ENCODE assay signal across 25 mouse cellular contexts in the genomic region with DNA sequence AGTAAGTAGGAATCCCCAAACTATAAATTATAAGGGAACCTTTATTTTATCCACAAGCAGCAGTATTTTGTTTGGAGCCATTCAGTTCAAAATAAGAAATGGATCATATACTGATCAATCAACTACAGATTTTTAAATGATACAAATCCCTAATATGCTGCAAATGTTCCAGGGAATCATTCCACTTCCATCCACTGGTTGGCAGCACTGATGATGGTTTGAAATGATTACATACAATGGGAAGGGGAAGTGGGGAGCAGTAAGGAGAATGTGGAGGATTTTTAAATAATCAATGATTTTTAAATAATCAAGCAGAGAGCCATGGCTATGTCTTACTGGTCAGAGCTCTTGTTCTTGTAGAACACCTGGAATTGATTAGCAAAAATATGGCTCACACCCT.
DNase-seq lines count a peak whose midpoint lies in the region; ATAC-seq and TF ChIP-seq lines count a peak whose summit lies in the region.
"Had no signal": no experiment of that assay in that cellular context is flagged by ENCODE, and none has a peak within 500 bp of the region (broad histone marks: within the 10 kb centered on the region; RNA-seq: fewer than 3 reads in every experiment).

No protein-coding gene starts in this region.

- no peaks in the 10 kb centered on the region for H3K4me1 ChIP-seq in intestine, postnatal 0 days (replicated peaks; ENCODE audit: control insufficient read depth, insufficient read depth, low read length)
- H3K4me1 ChIP-seq in intestine, embryonic 16.5 days (ENCODE audit: control insufficient read depth, insufficient read depth, low read length) = no peaks in the 10 kb centered on the region
- H3K4me1 ChIP-seq: embryonic facial prominence, embryonic 10.5 days; embryonic facial prominence, embryonic 13.5 days; forebrain, embryonic 12.5 days; hindbrain, embryonic 13.5 days had no signal

- no peak overlapping the region for H3K27ac ChIP-seq in intestine, postnatal 0 days (ENCODE audit: low read depth, low read length)
- H3K27ac ChIP-seq in intestine, embryonic 16.5 days (ENCODE audit: low read length) = no peak overlapping the region
- no peak overlapping the region for H3K27ac ChIP-seq in left cerebral cortex, adult 2 months
- H3K27ac ChIP-seq: embryonic facial prominence, embryonic 10.5 days; embryonic facial prominence, embryonic 13.5 days; forebrain, embryonic 12.5 days; gastrocnemius, adult 2 months; hindbrain, embryonic 13.5 days had no signal

- no peaks in the 10 kb centered on the region for H3K36me3 ChIP-seq in intestine, postnatal 0 days (ENCODE audit: control insufficient read depth, insufficient read depth)
- H3K36me3 ChIP-seq in intestine, embryonic 16.5 days (ENCODE audit: control insufficient read depth, insufficient read depth, low read length) = no peaks in the 10 kb centered on the region
- H3K36me3 ChIP-seq: embryonic facial prominence, embryonic 10.5 days; embryonic facial prominence, embryonic 13.5 days; forebrain, embryonic 12.5 days; hindbrain, embryonic 13.5 days had no signal

- no peaks in the 10 kb centered on the region for H3K9me3 ChIP-seq in intestine, postnatal 0 days (ENCODE audit: control insufficient read depth)
- H3K9me3 ChIP-seq in intestine, embryonic 16.5 days (ENCODE audit: control insufficient read depth, low read length) = no peaks in the 10 kb centered on the region
- H3K9me3 ChIP-seq: embryonic facial prominence, embryonic 10.5 days; embryonic facial prominence, embryonic 13.5 days; forebrain, embryonic 12.5 days; hindbrain, embryonic 13.5 days had no signal

- intact Hi-C loops in left cerebral cortex, adult 2 months (cut with DNase I) = no loop called here

- ATAC-seq in intestine, postnatal 0 days = no peak
- no peak for ATAC-seq in intestine, embryonic 16.5 days
- ATAC-seq: activated CD4-positive, CD25-positive, alpha-beta regulatory T cell, adult 4 months; forebrain, embryonic 16.5 days; hindbrain, embryonic 16.5 days had no signal

- no peaks in the 10 kb centered on the region for H3K27me3 ChIP-seq in intestine, postnatal 0 days (replicated peaks; ENCODE audit: control insufficient read depth, insufficient read depth, low read length)
- no peaks in the 10 kb centered on the region for H3K27me3 ChIP-seq in intestine, embryonic 16.5 days (replicated peaks; ENCODE audit: control insufficient read depth, insufficient read depth, low read length)
- H3K27me3 ChIP-seq: embryonic facial prominence, embryonic 13.5 days; forebrain, embryonic 12.5 days; hindbrain, embryonic 13.5 days had no signal

- no peak overlapping the region for H3K4me3 ChIP-seq in intestine, postnatal 0 days (ENCODE audit: low read depth, low read length)
- no peak overlapping the region for H3K4me3 ChIP-seq in intestine, embryonic 16.5 days (ENCODE audit: low read length)
- H3K4me3 ChIP-seq in left cerebral cortex, adult 2 months = no peak overlapping the region
- H3K4me3 ChIP-seq: embryonic facial prominence, embryonic 10.5 days; embryonic facial prominence, embryonic 13.5 days; erythroblast, embryonic 14.5 days; forebrain, embryonic 12.5 days; gastrocnemius, adult 2 months; hindbrain, embryonic 13.5 days had no signal

- 0 out of 2 replicates have a peak, but pooled peaks have one; percentile 18 for TF ChIP-seq CTCF in intestine, postnatal 0 days (IDR thresholded peaks at IDR 0.05; ENCODE audit: low read depth)
- TF ChIP-seq CTCF in left cerebral cortex, adult 2 months (IDR thresholded peaks at IDR 0.05) = peak; percentile 23

- peak; percentile 2 to 5 for DNase-seq in cerebellum, postnatal 10 days
- DNase-seq in cerebellum, postnatal 25 days = no peak
- DNase-seq in left cerebral cortex, adult 2 months (ENCODE audit: extremely low spot score in 1 of 2, low spot score in 2 of 2) = no peak
- DNase-seq in left cerebral cortex, adult 8-10 months (ENCODE audit: low spot score in 2 of 2) = no peak
- no peak for DNase-seq in spleen, postnatal 10 days (ENCODE audit: low spot score in 2 of 2)
- DNase-seq: adrenal gland, adult 8-10 months; adrenal gland, postnatal 25 days; cerebellum, adult 18-20 months; cerebellum, adult 9-10 months; cerebellum, postnatal 36 days; embryo, embryonic 11 days; gastrocnemius, adult 2 months; gastrocnemius, postnatal 14 days; heart, adult 11 months had no signal

- no peak overlapping the region for H3K9ac ChIP-seq in intestine, postnatal 0 days (ENCODE audit: low read depth, low read length)
- no peak overlapping the region for H3K9ac ChIP-seq in intestine, embryonic 16.5 days (ENCODE audit: low read depth, low read length)
- H3K9ac ChIP-seq: embryonic facial prominence, embryonic 13.5 days; forebrain, embryonic 12.5 days; hindbrain, embryonic 13.5 days had no signal

- no peak overlapping the region for H3K4me2 ChIP-seq in intestine, postnatal 0 days (replicated peaks; ENCODE audit: low read depth)
- H3K4me2 ChIP-seq in intestine, embryonic 16.5 days (ENCODE audit: low read depth, low read length) = no peak overlapping the region
- H3K4me2 ChIP-seq: embryonic facial prominence, embryonic 13.5 days; forebrain, embryonic 12.5 days; heart, embryonic 11.5 days; hindbrain, embryonic 13.5 days had no signal

Comparison
In these comparisons a context has a peak if more than half of its experiments do, and no peak if none do; other contexts are left out.
1. DNase-seq: peak in cerebellum, postnatal 10 days (2 of 2); none in cerebellum, postnatal 25 days (0 of 2), left cerebral cortex, adult 2 months (0 of 2), left cerebral cortex, adult 8-10 months (0 of 2) and spleen, postnatal 10 days (0 of 2).